Mouse (Mus musculus) lung, adult 18-20 months (tissue): ENCODE measurements around the gene Ftsj3.
"Not testable (repeated sequence)": the region's sequence is repeated elsewhere in the genome, so short reads cannot be mapped to it uniquely, and the experiment has no call there.

ENCODE experiments used
- DNase-seq, 2 experiments: peaks; one replicate each; pipeline ENCODE4 v3.0.0; 2022; ENCODE audit warnings: mixed read lengths in 2 of 2

Ftsj3 gene

GRCm38 (mm10) chr11:106200756-106201155 is 55.1 kb downstream of the Ftsj3 start:
- DNase-seq, result no peak

GRCm38 (mm10) chr11:106199997-106200396 is 55.9 kb downstream of the Ftsj3 start:
- DNase-seq, result not testable (repeated sequence)
